Mouse (Mus musculus): ENCODE data around the gene Stra8.

Gene Stra8

DNA sequence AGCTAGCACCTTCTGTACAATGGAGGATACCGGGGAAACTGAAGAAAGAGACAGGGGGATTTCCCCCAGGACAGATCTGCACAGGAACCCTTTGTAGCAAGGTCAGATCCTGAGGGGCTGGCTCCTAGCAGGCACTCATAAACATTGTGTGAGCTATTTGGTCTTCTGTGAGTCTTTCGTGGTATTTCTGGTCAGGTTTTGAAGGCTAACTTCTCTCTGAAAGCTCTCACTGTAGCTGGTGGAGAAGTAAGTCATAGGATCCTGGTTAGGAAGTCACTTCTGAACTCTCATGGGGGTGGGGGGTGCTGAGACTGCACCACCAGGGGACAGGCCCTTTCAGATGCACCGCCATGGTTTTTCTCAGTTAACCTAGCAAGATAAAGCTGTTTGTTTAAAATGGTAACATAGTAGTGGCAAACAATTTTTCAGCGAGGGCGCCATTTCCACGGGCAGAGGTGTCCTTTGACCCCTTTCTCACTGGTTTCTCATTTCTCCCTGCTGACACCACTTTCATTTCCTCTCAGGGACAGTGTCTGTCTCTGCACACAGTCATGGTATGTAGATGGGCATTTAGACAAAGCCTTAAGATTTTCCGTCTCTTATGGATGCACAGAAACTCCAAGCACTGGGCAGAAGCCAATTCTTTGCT is 18.4 kb downstream of the Stra8 start:
- ATAC-seq (ENCODE audit: insufficient number of reproducible peaks, low FRiP score, low TSS enrichment), result no peak

DNA sequence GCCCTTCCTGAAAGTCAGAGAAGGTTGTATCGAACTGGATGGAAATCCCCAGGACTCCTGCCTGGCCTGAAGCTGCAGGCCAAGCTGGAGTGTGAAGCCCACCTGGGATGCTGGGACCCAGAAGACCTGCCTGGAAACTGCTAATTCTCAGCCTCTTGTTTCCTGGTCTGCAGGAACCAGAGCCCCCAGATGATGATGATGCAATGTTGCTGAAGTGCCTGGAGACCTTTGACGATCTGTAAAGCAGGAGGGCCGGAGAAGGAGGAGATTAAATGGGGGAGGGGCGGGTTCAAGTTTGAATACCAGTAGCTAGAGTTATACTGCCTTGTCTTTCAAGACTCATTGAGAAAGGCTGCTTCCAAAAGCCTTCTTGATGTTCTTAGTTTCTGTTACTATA is 19.0 kb downstream of the Stra8 start:
- no peak for ATAC-seq (ENCODE audit: insufficient number of reproducible peaks, low FRiP score, low TSS enrichment)

GRCm38 (mm10) chr6:34939451-34939850 is 19.5 kb downstream of the Stra8 start:
- ATAC-seq (ENCODE audit: insufficient number of reproducible peaks, low FRiP score, low TSS enrichment), result no peak

GRCm38 (mm10) chr6:34941496-34941895 is 21.5 kb downstream of the Stra8 start:
- ATAC-seq (ENCODE audit: insufficient number of reproducible peaks, low FRiP score, low TSS enrichment), result no peak

DNA sequence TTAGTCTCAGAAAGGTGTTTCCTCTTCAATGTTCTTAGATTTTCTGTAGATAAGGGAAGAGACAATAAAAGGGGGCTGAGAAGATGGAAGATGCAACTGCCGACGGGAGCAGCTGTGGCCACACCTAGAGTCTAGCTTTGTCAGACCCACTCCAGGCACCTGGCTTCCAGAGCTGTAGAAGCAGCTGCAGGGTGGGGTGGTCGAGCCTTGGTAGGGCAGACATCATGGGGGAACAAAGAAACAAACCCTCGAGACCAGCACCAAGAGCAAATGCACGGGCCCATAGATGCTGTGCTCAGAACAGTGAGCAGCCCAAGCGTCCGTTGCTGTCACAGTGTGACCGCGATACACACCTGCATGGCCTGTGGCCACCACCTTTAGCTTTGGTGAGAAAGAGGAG is 22.5 kb downstream of the Stra8 start:
- ATAC-seq (ENCODE audit: insufficient number of reproducible peaks, low FRiP score, low TSS enrichment), result no peak

DNA sequence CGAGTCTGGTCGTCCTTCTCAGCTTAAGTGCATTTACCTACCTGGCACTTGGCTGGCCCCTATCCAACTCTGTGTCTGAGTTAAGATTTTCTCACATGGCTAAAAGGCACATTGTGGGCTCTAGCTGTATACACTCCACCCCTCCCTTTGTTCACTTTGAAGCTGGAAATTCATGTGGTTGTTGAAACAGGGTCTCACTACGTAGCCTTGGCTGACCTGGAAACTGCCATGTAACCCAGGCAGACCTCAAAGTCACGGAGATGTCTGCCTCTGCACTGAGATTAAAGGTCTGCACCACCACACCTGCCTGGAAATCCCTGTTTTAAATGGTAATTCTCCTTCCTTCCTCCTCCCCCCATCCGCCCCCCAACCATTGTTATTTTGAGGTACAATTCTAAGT is 23.5 kb downstream of the Stra8 start:
- ATAC-seq (ENCODE audit: insufficient number of reproducible peaks, low FRiP score, low TSS enrichment), result no peak

DNA sequence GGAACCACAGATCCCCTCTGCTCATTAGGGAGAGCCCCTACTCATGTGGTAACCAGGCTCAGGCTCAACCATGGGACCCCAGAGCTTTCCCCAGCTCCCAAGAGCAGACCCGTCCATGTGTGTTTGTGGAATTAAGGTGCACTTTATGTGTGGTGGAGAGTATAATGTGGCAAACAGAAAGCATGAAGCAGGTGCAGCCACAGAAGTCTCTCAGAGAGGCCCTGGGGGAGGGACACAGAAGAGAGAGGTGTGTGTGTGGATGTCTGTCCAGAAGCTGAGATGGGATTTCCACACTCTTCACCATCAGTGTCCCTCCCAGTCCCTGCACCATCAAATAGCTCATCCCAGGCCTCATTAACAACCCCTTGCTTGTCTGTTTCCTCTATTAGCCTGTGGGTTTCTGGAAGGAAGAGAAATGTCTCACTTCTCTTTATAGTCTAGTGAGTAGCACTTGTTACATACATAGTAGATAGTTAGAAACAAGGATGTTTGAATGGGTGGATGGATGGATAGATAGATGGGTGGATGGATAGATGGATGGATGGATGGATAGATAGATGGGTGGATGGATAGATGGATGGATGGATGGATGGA is 26.6 kb downstream of the Stra8 start:
- no peak for ATAC-seq (ENCODE audit: insufficient number of reproducible peaks, low FRiP score, low TSS enrichment)

- no peak for ATAC-seq (ENCODE audit: insufficient number of reproducible peaks, low FRiP score, low TSS enrichment)
Measured at GRCm38 (mm10) chr6:34948461-34948860, 28.5 kb downstream of the Stra8 start.

DNA sequence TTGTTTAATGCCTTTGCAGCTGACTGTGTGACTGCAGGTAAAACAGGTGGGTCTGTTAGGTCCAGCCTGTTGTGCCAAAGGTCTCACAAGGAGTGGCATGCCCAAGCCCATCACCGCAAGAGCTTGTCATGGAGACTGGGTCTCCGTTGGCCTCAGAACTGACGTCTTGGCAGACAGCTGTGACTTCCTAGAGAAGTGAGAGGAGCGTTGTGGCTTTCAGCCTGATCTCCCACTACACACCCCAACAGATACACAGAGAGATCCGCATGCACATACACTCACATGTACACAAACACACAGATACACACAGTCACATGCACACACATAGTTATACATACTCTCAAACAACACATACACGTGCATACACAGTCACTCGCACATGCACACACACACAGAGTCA is 31.6 kb downstream of the Stra8 start:
- ATAC-seq (ENCODE audit: insufficient number of reproducible peaks, low FRiP score, low TSS enrichment), result no peak

DNA sequence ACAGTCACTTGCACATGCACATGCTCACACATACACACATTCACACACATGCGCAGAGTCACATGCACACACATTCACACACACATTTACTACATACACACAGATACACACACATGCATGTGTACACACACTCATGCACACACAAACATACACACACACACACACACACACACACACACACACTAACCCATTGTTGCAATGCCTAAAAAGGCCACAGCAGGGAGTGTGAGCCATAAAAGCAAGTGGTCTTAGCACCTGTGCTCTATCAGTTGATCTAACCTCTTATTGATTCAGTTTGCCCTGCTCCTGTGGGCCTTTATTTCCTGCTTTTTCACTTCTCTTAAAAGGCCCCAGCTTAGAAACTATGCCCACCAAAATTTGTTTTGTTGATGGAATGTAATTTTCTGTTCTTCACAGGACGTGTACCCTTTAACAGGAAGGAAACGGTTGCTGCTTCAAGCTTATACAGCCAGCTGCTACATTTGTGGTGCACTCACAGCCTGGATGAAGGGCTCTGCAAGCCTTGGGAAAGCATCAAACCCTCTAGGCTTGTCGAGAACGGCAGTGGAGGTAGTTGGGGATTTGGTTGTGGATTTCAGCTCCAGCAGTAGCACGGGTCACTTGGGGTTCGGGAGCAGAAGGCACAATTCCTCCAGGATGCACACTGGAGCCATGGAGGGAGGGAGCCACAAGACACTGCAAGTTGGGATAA is 32.1 kb downstream of the Stra8 start:
- no peak for ATAC-seq (ENCODE audit: insufficient number of reproducible peaks, low FRiP score, low TSS enrichment)

- ATAC-seq (ENCODE audit: insufficient number of reproducible peaks, low FRiP score, low TSS enrichment), result peak; percentile 46; the same call in 1 of the 2 replicates
Measured at GRCm38 (mm10) chr6:34954926-34955861, 35.2 kb downstream of the Stra8 start.

DNA sequence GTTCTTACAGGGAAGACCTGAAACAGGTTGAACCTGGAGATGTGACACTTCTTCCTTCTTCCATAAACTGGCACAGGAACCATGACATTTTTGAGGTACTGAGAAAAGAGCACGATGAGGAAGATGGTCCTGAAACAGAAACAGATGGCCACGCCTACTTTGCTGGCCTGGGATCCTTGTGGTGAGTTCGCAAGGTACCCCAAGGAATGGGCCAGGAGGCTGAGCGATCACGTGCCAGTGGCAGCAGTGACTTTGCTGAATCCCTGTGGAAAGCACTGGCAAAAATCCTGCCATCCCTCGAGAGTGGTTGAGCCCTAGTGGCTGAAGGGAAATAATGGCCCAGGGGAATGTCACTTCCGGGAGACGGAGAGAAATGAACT is 35.9 kb downstream of the Stra8 start:
- no peak for ATAC-seq (ENCODE audit: insufficient number of reproducible peaks, low FRiP score, low TSS enrichment)

GRCm38 (mm10) chr6:34959131-34959530 is 39.2 kb downstream of the Stra8 start:
- ATAC-seq (ENCODE audit: insufficient number of reproducible peaks, low FRiP score, low TSS enrichment), result no peak

GRCm38 (mm10) chr6:34964550-34964949 is 44.6 kb downstream of the Stra8 start:
- no peak for ATAC-seq (ENCODE audit: insufficient number of reproducible peaks, low FRiP score, low TSS enrichment)

- no peak for ATAC-seq (ENCODE audit: insufficient number of reproducible peaks, low FRiP score, low TSS enrichment)
Measured at GRCm38 (mm10) chr6:34965819-34966539, 46.0 kb downstream of the Stra8 start.

DNA sequence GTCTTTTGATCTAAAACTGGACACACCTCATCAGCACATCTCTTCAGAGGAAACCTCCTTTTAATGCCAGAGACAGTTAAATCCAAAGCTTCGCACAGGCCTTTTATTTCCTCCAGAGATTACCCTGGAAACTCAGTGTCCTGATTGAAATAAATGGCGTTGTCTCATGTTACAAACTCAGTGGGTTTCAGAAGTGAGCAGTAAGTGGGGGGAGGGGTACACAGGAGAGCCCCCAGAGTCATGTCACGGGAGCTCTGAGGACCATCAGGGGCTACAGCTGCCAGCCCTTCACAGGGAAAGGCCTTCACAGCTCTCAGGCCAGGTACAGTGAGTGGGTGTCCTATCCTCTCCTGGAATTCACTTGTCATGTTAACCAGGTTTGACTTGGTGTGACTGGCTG is 51.2 kb downstream of the Stra8 start:
- ATAC-seq (ENCODE audit: insufficient number of reproducible peaks, low FRiP score, low TSS enrichment), result no peak

- no peak for ATAC-seq (ENCODE audit: insufficient number of reproducible peaks, low FRiP score, low TSS enrichment)
Measured at GRCm38 (mm10) chr6:34979291-34979690, 59.3 kb downstream of the Stra8 start.

- no peak for ATAC-seq (ENCODE audit: insufficient number of reproducible peaks, low FRiP score, low TSS enrichment)
Measured at GRCm38 (mm10) chr6:34980661-34981060, 60.7 kb downstream of the Stra8 start.

GRCm38 (mm10) chr6:34987085-34987645 is 67.2 kb downstream of the Stra8 start:
- ATAC-seq (ENCODE audit: insufficient number of reproducible peaks, low FRiP score, low TSS enrichment), result no peak

Data from cerebellum, adult (tissue).